Mouse (Mus musculus): Measurements from ENCODE around the gene Deaf1.

The Deaf1 gene

GRCm38 (mm10) chr7:141297926-141298650, 29.4 kb downstream of the Deaf1 start:
- no peak for DNase-seq (ENCODE audit: low read depth, low spot score)

GRCm38 (mm10) chr7:141294479-141294878, 33.0 kb downstream of the Deaf1 start:
- no peak for DNase-seq (ENCODE audit: low read depth, low spot score)

GRCm38 (mm10) chr7:141293852-141294471, 33.5 kb downstream of the Deaf1 start:
- DNase-seq (ENCODE audit: low read depth, low spot score): peak; percentile 64

GRCm38 (mm10) chr7:141292583-141293388, 34.7 kb downstream of the Deaf1 start:
- DNase-seq (ENCODE audit: low read depth, low spot score): no peak

- peak; percentile 65 for DNase-seq (ENCODE audit: low read depth, low spot score)
These were observed 35.4 kb downstream of the Deaf1 start, which contains the start of gene Drd4 for GRCm38 (mm10) chr7:141291921-141292582. Gene Drd4, plus strand, starts transcription at chr7:141292006.

- no peak for DNase-seq (ENCODE audit: low read depth, low spot score)
These were observed 39.4 kb downstream of the Deaf1 start for GRCm38 (mm10) chr7:141288042-141288441.

GRCm38 (mm10) chr7:141282756-141283155, 44.7 kb downstream of the Deaf1 start:
- no peak for DNase-seq (ENCODE audit: low read depth, low spot score)

GRCm38 (mm10) chr7:141281442-141281841, 46.0 kb downstream of the Deaf1 start:
- DNase-seq (ENCODE audit: low read depth, low spot score): no peak

GRCm38 (mm10) chr7:141278766-141279590, 48.5 kb downstream of the Deaf1 start, which contains the start of gene Sct:
Gene Sct, minus strand, starts transcription at chr7:141279133.
- DNase-seq (ENCODE audit: low read depth, low spot score): peak; percentile 61

GRCm38 (mm10) chr7:141277701-141278678, 49.5 kb downstream of the Deaf1 start:
- no peak for DNase-seq (ENCODE audit: low read depth, low spot score)

- no peak for DNase-seq (ENCODE audit: low read depth, low spot score)
These were observed 50.9 kb downstream of the Deaf1 start, which contains the start of gene Cdhr5 for GRCm38 (mm10) chr7:141276546-141276945. Gene Cdhr5, minus strand, starts transcription at chr7:141276786.

GRCm38 (mm10) chr7:141275356-141275755, 52.1 kb downstream of the Deaf1 start:
- DNase-seq (ENCODE audit: low read depth, low spot score): no peak

- DNase-seq (ENCODE audit: low read depth, low spot score): no peak
These were observed 56.9 kb downstream of the Deaf1 start for GRCm38 (mm10) chr7:141270631-141271030.

- DNase-seq (ENCODE audit: low read depth, low spot score): no peak
These were observed 58.3 kb downstream of the Deaf1 start for GRCm38 (mm10) chr7:141269273-141269545.

GRCm38 (mm10) chr7:141268466-141269272, 58.8 kb downstream of the Deaf1 start:
- no peak for DNase-seq (ENCODE audit: low read depth, low spot score)

- DNase-seq (ENCODE audit: low read depth, low spot score): peak; percentile 23
These were observed 61.5 kb downstream of the Deaf1 start, which contains the start of gene Irf7 for GRCm38 (mm10) chr7:141265739-141266561. Gene Irf7, minus strand, starts transcription at chr7:141266481.

GRCm38 (mm10) chr7:141265411-141265738, 62.1 kb downstream of the Deaf1 start:
- DNase-seq (ENCODE audit: low read depth, low spot score): no peak

- DNase-seq (ENCODE audit: low read depth, low spot score): peak; percentile 43
These were observed 62.6 kb downstream of the Deaf1 start for GRCm38 (mm10) chr7:141264761-141265410.

Data from mesoderm, embryonic 11.5 days (tissue).